Mouse (Mus musculus) cerebellum, adult 18-20 months (tissue): ENCODE measurements at regions not wholly inside any gene's neighbourhood (a gene's known extent, or its start where the extent isn't known, plus 50 kb on each side); places are given as distances from the start of the nearest gene placed in this dataset.
A peak's percentile ranks its signal among the peaks of the same experiment; 100 is the strongest.

ENCODE experiments used
- DNase-seq, 2 experiments: peaks; one replicate each; pipeline ENCODE4 v3.0.0; 2021

GRCm38 (mm10) chr1:90470996-90471395 is 131.8 kb upstream of the Cops8 start:
- DNase-seq: no peak

DNA sequence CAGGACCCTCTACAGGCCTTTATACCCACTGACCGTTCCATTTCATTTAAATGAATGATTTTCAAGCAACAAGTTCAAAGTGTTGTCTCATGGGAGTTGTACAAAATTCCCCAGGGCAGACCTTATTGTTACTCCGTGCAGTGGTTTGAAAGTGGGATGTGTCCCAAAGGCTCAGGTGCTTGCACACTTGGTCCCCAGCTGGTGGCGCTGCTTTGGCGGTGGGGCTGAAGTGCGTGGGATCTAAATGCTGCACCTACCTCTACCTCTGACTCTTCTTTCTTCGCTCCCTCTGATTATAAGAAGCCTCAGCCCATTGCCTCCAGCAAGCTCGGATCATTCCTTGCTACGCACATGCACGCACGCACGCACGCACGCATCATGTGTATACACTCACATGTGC is 131.0 kb upstream of the Cops8 start:
- DNase-seq: no peak

DNA sequence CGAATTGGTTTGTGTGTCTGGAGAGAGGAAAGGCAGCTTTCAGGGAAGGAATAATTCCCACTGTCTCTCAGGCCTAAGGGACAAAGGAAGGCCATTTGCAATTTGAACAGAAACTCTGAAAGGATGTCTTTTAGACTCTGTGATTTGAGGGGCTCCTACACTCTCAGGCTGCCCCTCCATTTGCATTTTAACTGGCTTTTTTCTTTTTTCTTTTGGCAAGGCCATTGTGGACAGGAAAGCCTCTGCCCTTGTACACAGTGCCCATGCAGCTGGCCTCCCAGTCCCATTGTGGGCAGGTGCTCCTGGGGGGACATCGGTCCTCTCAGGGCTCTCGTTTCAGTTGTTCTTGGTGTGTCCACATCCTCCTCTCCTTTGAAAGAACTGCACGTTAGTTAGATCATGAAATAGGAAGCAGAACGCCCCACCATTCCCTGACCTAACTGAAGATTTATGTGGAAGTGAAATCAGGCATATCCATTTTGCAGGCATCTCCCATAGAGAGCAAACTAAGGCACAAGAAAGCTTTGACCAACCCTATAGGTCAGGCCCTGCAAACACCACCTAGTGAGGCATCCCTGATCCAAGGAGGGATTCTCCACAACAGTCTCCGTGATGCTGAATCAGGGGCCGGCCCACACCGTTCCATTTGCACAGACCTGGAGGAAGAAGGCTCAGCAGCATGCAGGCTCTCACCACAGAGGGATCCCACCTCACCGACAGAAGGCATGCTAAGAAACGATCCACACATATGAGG is 127.5 kb upstream of the Cops8 start:
- no peak for DNase-seq

- no peak for DNase-seq
Measured at GRCm38 (mm10) chr1:90476556-90477243, 126.1 kb upstream of the Cops8 start.

GRCm38 (mm10) chr1:90478839-90479238 is 123.9 kb upstream of the Cops8 start:
- no peak for DNase-seq

DNA sequence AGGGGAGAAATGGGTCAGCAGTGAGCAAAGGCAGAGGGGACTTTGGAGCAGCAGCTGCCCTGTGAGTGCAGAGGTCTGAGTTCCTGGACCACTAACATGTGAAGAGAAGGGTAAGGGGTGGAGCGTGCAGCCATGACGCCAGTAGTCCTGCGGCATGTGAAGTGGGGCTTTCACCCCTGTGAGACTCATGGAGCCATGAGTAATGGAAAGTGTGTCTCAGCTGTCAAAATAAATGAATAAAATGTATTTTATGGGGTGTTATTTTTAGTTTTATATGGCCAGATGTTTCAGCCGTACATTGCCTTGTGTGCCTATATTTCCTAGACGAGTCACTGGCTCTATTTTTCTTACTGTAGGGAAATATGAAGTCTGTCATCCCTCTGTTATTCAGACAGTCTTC is 121.5 kb upstream of the Cops8 start:
- no peak for DNase-seq

- DNase-seq: no peak
Measured at GRCm38 (mm10) chr1:90481708-90482107, 121.1 kb upstream of the Cops8 start.

DNA sequence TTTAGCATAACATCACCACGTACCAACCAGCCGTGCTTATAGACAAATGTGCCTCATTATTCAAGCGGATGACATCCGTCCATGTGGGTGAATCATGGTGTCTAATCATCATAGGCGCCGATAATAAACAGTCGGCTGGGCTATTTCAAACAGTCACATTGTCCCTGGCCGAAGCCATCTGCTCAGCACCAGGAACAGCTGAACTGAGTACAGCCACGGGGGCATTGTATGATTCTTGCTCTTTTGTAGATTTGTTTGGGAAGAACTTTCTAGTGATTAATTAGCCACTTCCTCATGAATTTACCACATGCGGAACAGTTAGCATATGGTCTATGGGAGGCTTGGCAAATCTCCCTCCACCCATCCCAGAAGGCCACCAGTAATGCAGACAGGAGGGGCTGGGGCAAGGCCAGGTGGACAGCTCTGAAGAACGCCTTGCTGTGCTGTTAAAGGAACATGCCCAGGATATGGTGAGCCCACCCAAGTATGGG is 116.4 kb upstream of the Cops8 start:
- DNase-seq: peak; percentile 47 to 48

GRCm38 (mm10) chr1:90487886-90488285 is 114.9 kb upstream of the Cops8 start:
- no peak for DNase-seq

DNA sequence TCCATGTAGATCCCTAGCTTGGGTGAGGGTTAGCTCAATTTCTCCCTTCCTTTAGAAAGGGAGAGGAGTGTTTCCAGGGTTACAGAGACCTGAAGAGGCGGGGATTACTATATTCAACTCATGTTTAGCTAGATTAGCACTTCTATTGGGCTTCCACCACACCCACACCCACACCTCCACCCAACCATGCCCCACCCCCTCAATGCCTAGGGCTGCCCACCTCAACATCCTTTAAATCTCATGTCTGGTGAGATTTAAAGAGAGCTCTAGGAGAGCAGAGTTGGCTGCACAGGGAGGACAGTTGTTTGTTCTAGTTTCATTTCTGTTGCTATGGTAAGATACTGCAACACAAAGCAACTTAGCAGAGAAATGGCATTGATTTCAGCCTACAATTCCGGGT is 113.8 kb upstream of the Cops8 start:
- DNase-seq: no peak

DNA sequence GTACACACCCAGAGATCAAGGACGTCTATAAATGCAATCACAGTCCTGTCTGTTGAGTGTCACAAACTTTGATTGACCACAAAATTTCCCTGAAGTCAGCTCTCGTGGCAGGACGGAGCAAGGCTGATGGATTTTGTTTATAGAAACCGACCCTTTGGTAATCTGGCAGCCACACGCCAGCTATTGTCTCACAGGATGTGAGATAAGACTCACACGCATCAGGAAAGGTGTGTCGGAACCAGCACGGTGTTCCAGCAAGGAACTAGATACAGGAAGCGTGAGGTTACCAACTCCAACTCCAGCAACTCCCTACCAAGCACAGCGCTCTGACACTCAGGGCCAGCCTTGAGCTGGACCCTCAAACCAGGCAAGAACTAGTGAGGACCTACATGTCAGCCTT is 112.4 kb upstream of the Cops8 start:
- no peak for DNase-seq

DNA sequence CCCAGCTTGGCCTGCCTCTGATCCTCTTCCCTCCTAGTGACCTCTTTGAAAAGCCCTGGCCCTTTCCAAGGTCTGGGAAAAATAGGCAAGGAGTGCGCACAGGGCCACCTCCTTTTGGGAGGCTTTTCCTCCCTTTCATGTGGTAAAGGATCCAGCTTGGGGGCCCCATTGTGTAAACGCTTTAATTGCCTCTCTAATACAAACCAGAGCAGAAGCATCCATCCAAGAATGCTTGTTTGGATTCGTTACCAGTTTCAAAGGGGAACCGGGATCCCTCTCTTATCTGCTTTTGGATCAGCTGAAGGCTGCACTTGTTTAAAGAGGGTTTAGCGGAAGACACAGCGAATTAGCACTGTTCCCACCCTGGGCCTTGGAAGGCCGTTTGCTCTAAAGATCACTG is 109.3 kb upstream of the Cops8 start:
- no peak for DNase-seq

DNA sequence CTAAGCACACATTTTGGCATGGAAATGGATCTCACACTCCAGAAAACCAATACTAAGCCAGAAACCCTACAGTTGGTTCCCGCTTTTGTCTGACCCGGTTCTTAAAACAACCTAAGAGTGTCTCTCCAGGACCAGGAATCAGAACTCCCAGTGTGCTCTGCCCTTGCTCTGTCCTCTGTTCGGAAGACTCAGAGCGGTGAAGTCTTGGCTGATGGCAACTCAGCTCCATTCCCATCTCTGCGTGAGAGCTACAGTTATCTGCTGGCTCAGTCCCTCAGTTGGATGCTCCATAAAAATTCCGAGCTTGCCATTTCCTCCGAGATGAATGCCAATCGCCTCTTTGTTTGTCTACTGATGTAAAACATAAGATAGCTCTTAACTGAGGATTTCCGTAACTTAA is 107.6 kb upstream of the Cops8 start:
- DNase-seq: no peak

GRCm38 (mm10) chr1:90497568-90497967 is 105.2 kb upstream of the Cops8 start:
- no peak for DNase-seq

DNA sequence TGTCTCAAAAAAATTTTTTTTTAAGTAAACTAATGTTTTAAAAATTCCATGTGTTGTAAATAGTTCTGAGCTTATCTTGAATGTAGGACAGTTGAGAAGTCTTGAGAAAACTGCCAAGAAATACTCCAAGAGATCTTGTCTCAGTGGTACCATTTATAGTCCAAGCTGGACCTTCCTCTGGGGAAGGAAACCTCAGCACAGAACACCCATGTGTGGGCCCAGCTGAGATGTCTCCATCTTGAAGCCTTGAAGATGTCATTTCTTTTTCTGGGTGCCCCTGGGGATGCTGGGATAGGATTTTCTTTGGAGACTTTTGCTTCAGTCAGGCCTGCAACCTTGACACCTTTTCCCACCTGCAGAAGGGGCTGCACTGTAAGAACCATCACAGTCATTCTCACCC is 101.4 kb upstream of the Cops8 start:
- no peak for DNase-seq

DNA sequence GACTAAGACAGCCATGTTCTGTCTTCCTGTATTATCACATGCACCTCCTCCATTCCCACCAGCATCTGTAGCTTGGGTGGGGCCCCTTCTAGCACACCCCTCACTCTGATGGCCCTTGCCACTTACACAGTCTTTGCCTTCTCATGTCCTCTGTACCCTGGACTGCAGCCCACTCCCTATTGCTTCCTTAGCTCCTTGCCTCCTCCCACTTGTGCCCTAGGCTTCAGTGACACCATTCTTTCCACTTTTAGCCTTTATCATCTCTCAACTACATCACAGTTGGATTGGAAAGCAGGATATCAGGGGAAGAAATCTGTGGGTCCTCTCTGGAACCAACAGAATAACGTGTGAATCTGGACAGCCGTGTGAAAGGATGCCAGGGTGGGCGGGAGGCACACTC is 100.4 kb upstream of the Cops8 start:
- no peak for DNase-seq

- no peak for DNase-seq
Measured at GRCm38 (mm10) chr1:90502771-90503540, 99.8 kb upstream of the Cops8 start.

GRCm38 (mm10) chr1:90504583-90505080 is 98.1 kb upstream of the Cops8 start:
- no peak for DNase-seq

DNA sequence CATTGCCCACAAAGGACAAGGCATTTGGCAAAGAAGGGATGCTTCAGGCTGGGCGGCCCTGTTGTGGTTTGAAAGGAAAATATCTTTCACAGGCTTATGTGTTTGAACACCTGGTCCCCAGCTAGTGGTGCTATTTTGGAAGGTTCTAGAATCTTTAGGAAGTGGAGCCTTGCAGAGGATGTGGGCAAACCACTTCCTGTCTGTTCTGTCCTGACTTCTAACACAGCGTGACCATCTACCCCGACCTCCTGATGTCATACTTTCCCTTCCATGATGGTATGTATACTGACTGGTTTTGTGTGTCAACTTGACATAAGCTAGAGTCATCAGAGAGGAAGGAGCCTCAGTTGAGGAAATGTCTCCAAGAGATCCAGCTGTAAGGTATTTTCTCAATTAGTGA is 97.2 kb upstream of the Cops8 start:
- no peak for DNase-seq

- DNase-seq: no peak
Measured at GRCm38 (mm10) chr1:90506582-90506981, 96.2 kb upstream of the Cops8 start.

- DNase-seq: no peak
Measured at GRCm38 (mm10) chr1:90509371-90509770, 93.4 kb upstream of the Cops8 start.

DNA sequence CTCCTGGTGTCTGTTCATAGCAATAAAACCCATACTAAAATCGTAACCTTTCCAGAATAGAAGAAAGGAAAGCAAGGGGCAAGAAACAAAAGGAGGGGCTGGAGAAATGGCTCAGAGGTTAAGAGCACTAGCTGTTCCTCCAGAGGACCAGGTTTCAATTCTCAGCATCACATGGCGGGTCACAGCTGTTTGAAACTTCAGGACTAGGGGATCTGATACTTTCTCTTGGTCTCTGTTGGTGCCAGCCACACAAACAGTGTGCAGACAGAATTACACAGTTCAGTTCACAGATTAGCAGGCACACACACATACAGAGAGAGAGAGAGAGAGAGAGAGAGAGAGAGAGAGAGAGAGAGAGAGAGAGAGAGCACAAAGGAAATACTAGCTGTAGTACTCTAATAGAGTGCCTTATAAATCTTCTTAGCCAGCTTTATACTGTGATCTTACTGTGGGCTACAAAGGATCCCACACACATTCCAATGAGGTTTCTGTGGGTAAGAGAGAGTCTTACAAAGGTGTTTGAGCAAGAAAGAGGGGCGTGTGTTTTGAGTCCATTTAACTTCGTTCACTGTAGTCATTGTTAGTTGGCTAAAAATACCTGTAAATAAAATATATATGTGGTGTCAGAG is 89.2 kb upstream of the Cops8 start:
- no peak for DNase-seq

DNA sequence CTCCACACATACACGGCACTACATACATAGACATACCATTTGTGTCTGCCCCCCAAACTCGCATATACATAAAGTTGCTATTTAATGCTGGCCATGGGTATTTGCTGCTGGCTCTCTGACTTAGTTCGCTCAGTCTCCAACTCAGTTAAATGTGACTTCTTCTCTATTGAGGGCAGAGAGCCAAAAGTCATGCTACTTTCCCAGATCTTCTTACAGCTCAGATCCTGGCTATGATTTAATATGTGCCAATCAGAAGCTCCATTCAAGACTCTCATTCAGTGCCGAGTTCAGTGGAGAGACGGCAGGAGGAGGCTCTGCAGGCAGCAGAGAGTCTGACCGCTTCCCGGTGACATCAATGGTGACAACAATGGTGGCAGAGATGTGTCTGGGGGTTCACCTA is 88.6 kb upstream of the Cops8 start:
- no peak for DNase-seq
